11 mouse cellular contexts compared by ENCODE assay signal in the genomic region with DNA sequence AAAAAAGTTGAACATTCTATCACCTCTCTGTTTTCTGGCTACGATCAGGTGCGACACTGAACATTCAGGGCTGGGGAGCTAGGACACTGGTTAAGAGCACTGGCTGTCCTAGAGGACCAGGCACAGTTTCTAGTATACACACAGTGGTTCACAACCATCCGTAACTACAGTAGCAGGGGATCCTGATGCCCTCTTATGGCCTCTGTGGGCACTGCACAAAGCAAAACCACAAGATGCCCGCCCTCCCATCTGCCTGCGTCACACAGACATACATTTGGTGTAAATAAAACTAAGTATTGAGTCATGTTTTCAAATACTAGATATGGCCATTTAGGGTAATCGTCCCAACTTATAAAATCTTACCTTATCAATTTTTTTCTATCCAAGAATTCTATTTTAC. TPM values are rescaled to one million over a fixed set of nuclear protein-coding genes. Genes with fewer than 3 reads are reported as not detected.
A peak's percentile ranks its signal among the peaks of the same experiment; 100 is the strongest.
DNase-seq lines count a peak whose midpoint lies in the region; ATAC-seq and TF ChIP-seq lines count a peak whose summit lies in the region.
"Had no signal": no experiment of that assay in that cellular context is flagged by ENCODE, and none has a peak within 500 bp of the region (broad histone marks: within the 10 kb centered on the region; RNA-seq: fewer than 3 reads in every experiment).

No protein-coding gene starts in this region.

- no peaks in the 10 kb centered on the region for H3K9me3 ChIP-seq in forebrain, embryonic 11.5 days (ENCODE audit: control insufficient read depth, low read length)
- H3K9me3 ChIP-seq in forebrain, embryonic 13.5 days (replicated peaks) = no peaks in the 10 kb centered on the region
- H3K9me3 ChIP-seq in lung, postnatal 0 days (ENCODE audit: low read length) = no peaks in the 10 kb centered on the region
- H3K9me3 ChIP-seq: lung, embryonic 15.5 days had no signal

- H3K9ac ChIP-seq in forebrain, embryonic 11.5 days (ENCODE audit: low read length) = no peak overlapping the region
- H3K9ac ChIP-seq in forebrain, embryonic 13.5 days = no peak overlapping the region
- no peak overlapping the region for H3K9ac ChIP-seq in lung, postnatal 0 days (replicated peaks; ENCODE audit: low read depth)
- H3K9ac ChIP-seq: lung, embryonic 15.5 days had no signal

- no peaks in the 10 kb centered on the region for H3K27me3 ChIP-seq in forebrain, embryonic 11.5 days (ENCODE audit: control insufficient read depth, insufficient read depth, low read length)
- H3K27me3 ChIP-seq in forebrain, embryonic 13.5 days = no peaks in the 10 kb centered on the region
- H3K27me3 ChIP-seq in lung, postnatal 0 days (replicated peaks; ENCODE audit: insufficient read depth, low read length) = no peaks in the 10 kb centered on the region
- H3K27me3 ChIP-seq in small intestine, adult 2 months (ENCODE audit: control insufficient read depth, insufficient read depth, low read length) = no peaks in the 10 kb centered on the region
- H3K27me3 ChIP-seq: lung, embryonic 15.5 days had no signal

- no peak overlapping the region for H3K4me3 ChIP-seq in forebrain, embryonic 11.5 days (ENCODE audit: low read depth, low read length)
- no peak overlapping the region for H3K4me3 ChIP-seq in forebrain, embryonic 13.5 days
- no peak overlapping the region for H3K4me3 ChIP-seq in lung, postnatal 0 days (ENCODE audit: low read depth, low read length)
- no peak overlapping the region for H3K4me3 ChIP-seq in bone marrow, adult 2 months (replicated peaks; ENCODE audit: control insufficient read depth, low read depth, low read length)
- no peak overlapping the region for H3K4me3 ChIP-seq in small intestine, adult 2 months (ENCODE audit: low read depth, low read length)
- H3K4me3 ChIP-seq: lung, embryonic 15.5 days had no signal

- no peak for ATAC-seq in forebrain, embryonic 11.5 days (replicated peaks; ENCODE audit: low FRiP score)
- no peak for ATAC-seq in forebrain, embryonic 13.5 days
- no peak for ATAC-seq in lung, postnatal 0 days

- DNase-seq in forebrain, embryonic 11.5 days (ENCODE audit: low spot score) = peak; percentile 30
- DNase-seq in lung, postnatal 0 days (ENCODE audit: low spot score) = no peak
- no peak for DNase-seq in lung, postnatal 36 days
- no peak for DNase-seq in adrenal gland, postnatal 4 days (ENCODE audit: low spot score in 2 of 2)
- DNase-seq in spleen, postnatal 14 days (ENCODE audit: low spot score in 2 of 2) = no peak
- DNase-seq: adrenal gland, adult 2 months; cerebellum, adult 8-10 months had no signal

- TF ChIP-seq EP300 in lung, postnatal 0 days (IDR thresholded peaks at IDR 0.05) = no peak

- 0 out of 2 replicates have a peak, but pooled peaks cover 2% of the 10 kb centered on the region for H3K4me1 ChIP-seq in forebrain, embryonic 11.5 days (replicated peaks; ENCODE audit: control insufficient read depth, insufficient read depth, low read length)
- peaks cover 5% of the 10 kb centered on the region for H3K4me1 ChIP-seq in forebrain, embryonic 13.5 days
- H3K4me1 ChIP-seq in lung, postnatal 0 days (ENCODE audit: insufficient read depth, low read depth, low read length) = peaks cover 6% of the 10 kb centered on the region; the same call in 1 of the 2 replicates
- no peaks in the 10 kb centered on the region for H3K4me1 ChIP-seq in bone marrow, adult 2 months (ENCODE audit: control insufficient read depth, insufficient read depth, low read length)
- peaks cover 10% of the 10 kb centered on the region; the same call in 1 of the 2 replicates for H3K4me1 ChIP-seq in small intestine, adult 2 months (ENCODE audit: control insufficient read depth, insufficient read depth, insufficient read length, low read length)

- TF ChIP-seq CTCF in lung, postnatal 0 days (IDR thresholded peaks at IDR 0.05) = peak; percentile 54
- peak; percentile 41 for TF ChIP-seq CTCF in bone marrow, adult 2 months (IDR thresholded peaks at IDR 0.05; ENCODE audit: control insufficient read depth, insufficient read depth, low read length)
- TF ChIP-seq CTCF in small intestine, adult 2 months (IDR thresholded peaks at IDR 0.05; ENCODE audit: extremely low read depth, insufficient read length, insufficient replicate concordance, low read depth, low read length) = peak; percentile 44; the same call in 1 of the 2 replicates

- TF ChIP-seq POLR2A in bone marrow, adult 2 months (IDR thresholded peaks at IDR 0.05; ENCODE audit: borderline replicate concordance, control insufficient read depth, low read depth, low read length) = no peak
- no peak for TF ChIP-seq POLR2A in small intestine, adult 2 months (IDR thresholded peaks at IDR 0.05; ENCODE audit: low read depth, low read length)

- WGBS in forebrain, embryonic 11.5 days = 83% methylated on average over 6 of the region's 6 CpGs
- 92% methylated on average over 6 of the region's 6 CpGs for WGBS in forebrain, embryonic 13.5 days
- WGBS in lung, postnatal 0 days = 92% methylated on average over 6 of the region's 6 CpGs
- 72% methylated on average over 6 of the region's 6 CpGs for WGBS in bone marrow, adult 2 months
- 74% methylated on average over 6 of the region's 6 CpGs for WGBS in small intestine, adult 2 months

- no peaks in the 10 kb centered on the region for H3K36me3 ChIP-seq in forebrain, embryonic 11.5 days (ENCODE audit: control insufficient read depth, insufficient read depth, low read length)
- H3K36me3 ChIP-seq in forebrain, embryonic 13.5 days (ENCODE audit: poor library complexity, severe bottlenecking) = no peaks in the 10 kb centered on the region
- peaks cover 3% of the 10 kb centered on the region; the same call in 1 of the 2 replicates for H3K36me3 ChIP-seq in lung, postnatal 0 days (ENCODE audit: insufficient read depth, low read length)
- no peaks in the 10 kb centered on the region for H3K36me3 ChIP-seq in small intestine, adult 2 months (ENCODE audit: control insufficient read depth, insufficient read depth, low read length)

- H3K27ac ChIP-seq in forebrain, embryonic 11.5 days (ENCODE audit: low read depth, low read length) = no peak overlapping the region
- H3K27ac ChIP-seq in forebrain, embryonic 13.5 days = no peak overlapping the region
- no peak overlapping the region for H3K27ac ChIP-seq in lung, postnatal 0 days (ENCODE audit: low read length)
- H3K27ac ChIP-seq in bone marrow, adult 2 months (ENCODE audit: control insufficient read depth, insufficient read depth, low read depth, low read length, poor library complexity) = no peak overlapping the region
- peak overlapping the region; percentile 9; the same call in 1 of the 2 replicates for H3K27ac ChIP-seq in small intestine, adult 2 months (ENCODE audit: insufficient read depth, low read depth, low read length)
- H3K27ac ChIP-seq: lung, embryonic 15.5 days had no signal

- no peak overlapping the region for H3K4me2 ChIP-seq in forebrain, embryonic 11.5 days (ENCODE audit: low read depth, low read length, severe bottlenecking)
- H3K4me2 ChIP-seq in forebrain, embryonic 13.5 days = no peak overlapping the region
- no peak overlapping the region for H3K4me2 ChIP-seq in lung, postnatal 0 days (replicated peaks; ENCODE audit: low read depth, low read length)
- H3K4me2 ChIP-seq: lung, embryonic 15.5 days had no signal

RNA-seq across cellular contexts. Expression of a gene that starts 5.7 kb away (rescaled TPM):
- polyA plus RNA-seq in forebrain, embryonic 11.5 days (2014; fragmentation: Nextera tagmentation; extraction: Ambion mirVana) = 1.6 TPM in 2 replicates
- 0.39 and 0.41 TPM in 2 replicates for polyA plus RNA-seq in forebrain, embryonic 13.5 days (2015; fragmentation: Nextera tagmentation; extraction: Ambion mirVana)
- 23.3 and 30.7 TPM in 2 replicates for polyA plus RNA-seq in lung, postnatal 0 days (2015; fragmentation: Nextera tagmentation; extraction: Ambion mirVana)
- polyA plus RNA-seq in bone marrow, adult 2 months (2011; ENCODE audit: insufficient read depth, insufficient read length, low replicate concordance, missing spikeins) = 1.0 TPM in 1 of 2 replicates, not detected in the other
- polyA plus RNA-seq in small intestine, adult 2 months (2012; rRNA removed) = 5.2 and 6.5 TPM in 2 replicates
- 1 to 10 TPM; 4.2 to 4.3 TPM for total RNA-seq in adrenal gland, postnatal 4 days (2021)

RNA-seq across cellular contexts. Expression of a gene that starts 10.0 kb away (rescaled TPM):
- polyA plus RNA-seq in forebrain, embryonic 11.5 days (2014; fragmentation: Nextera tagmentation; extraction: Ambion mirVana) = 18.6 and 19.0 TPM in 2 replicates
- 7.9 and 8.1 TPM in 2 replicates for polyA plus RNA-seq in forebrain, embryonic 13.5 days (2015; fragmentation: Nextera tagmentation; extraction: Ambion mirVana)
- polyA plus RNA-seq in lung, postnatal 0 days (2015; fragmentation: Nextera tagmentation; extraction: Ambion mirVana) = 151 TPM in 2 replicates
- polyA plus RNA-seq in bone marrow, adult 2 months (2011; ENCODE audit: insufficient read depth, insufficient read length, low replicate concordance, missing spikeins) = 5.7 and 7.1 TPM in 2 replicates
- 45.0 and 54.3 TPM in 2 replicates for polyA plus RNA-seq in small intestine, adult 2 months (2012; rRNA removed)
- total RNA-seq in adrenal gland, postnatal 4 days (2021) = 10 to 100 TPM; 67.2 to 69.6 TPM

RNA-seq across cellular contexts. Expression of a gene that starts 45.0 kb away (rescaled TPM):
- 251 and 263 TPM in 2 replicates for polyA plus RNA-seq in forebrain, embryonic 11.5 days (2014; fragmentation: Nextera tagmentation; extraction: Ambion mirVana)
- 194 and 202 TPM in 2 replicates for polyA plus RNA-seq in forebrain, embryonic 13.5 days (2015; fragmentation: Nextera tagmentation; extraction: Ambion mirVana)
- 98.6 and 112 TPM in 2 replicates for polyA plus RNA-seq in lung, postnatal 0 days (2015; fragmentation: Nextera tagmentation; extraction: Ambion mirVana)
- 133 and 198 TPM in 2 replicates for polyA plus RNA-seq in bone marrow, adult 2 months (2011; ENCODE audit: insufficient read depth, insufficient read length, low replicate concordance, missing spikeins)
- polyA plus RNA-seq in small intestine, adult 2 months (2012; rRNA removed) = 10.0 and 22.1 TPM in 2 replicates
- total RNA-seq in adrenal gland, postnatal 4 days (2021) = 100 to 1,000 TPM; 319 to 332 TPM

RNA-seq across cellular contexts. Expression of a gene that starts 53.8 kb away (rescaled TPM):
- polyA plus RNA-seq in forebrain, embryonic 11.5 days (2014; fragmentation: Nextera tagmentation; extraction: Ambion mirVana) = 37.4 and 37.5 TPM in 2 replicates
- 34.2 and 36.1 TPM in 2 replicates for polyA plus RNA-seq in forebrain, embryonic 13.5 days (2015; fragmentation: Nextera tagmentation; extraction: Ambion mirVana)
- 26.7 and 30.6 TPM in 2 replicates for polyA plus RNA-seq in lung, postnatal 0 days (2015; fragmentation: Nextera tagmentation; extraction: Ambion mirVana)
- polyA plus RNA-seq in bone marrow, adult 2 months (2011; ENCODE audit: insufficient read depth, insufficient read length, low replicate concordance, missing spikeins) = 7.5 and 14.0 TPM in 2 replicates
- polyA plus RNA-seq in small intestine, adult 2 months (2012; rRNA removed) = 14.5 and 24.0 TPM in 2 replicates
- total RNA-seq in adrenal gland, postnatal 4 days (2021) = 10 to 100 TPM; 25.9 to 30.5 TPM
